Mouse (Mus musculus): ENCODE data around the gene Trappc2l.
A peak's percentile ranks its signal among the peaks of the same experiment; 100 is the strongest.
"Not testable (repeated sequence)": the region's sequence is repeated elsewhere in the genome, so short reads cannot be mapped to it uniquely, and the experiment has no call there.

Gene Trappc2l

DNA sequence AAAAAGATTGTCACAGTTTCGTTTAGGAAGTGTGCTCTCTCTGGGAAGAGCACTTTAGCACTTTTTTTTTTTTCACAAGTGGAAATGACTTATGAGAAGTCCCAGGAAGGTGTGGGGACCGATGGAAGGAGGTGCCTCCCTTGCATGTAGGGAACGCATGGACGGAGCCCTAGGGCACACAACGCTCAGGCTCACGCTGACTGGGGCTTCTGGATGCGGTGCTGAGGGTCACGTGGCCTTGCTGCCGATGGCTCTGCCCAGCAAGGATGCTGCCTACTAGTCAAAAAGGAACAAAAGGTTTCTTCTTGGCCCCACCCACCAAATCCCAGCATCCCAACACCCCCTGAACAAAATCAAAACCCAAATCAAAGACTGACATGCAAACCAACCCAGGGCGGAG lies 17.9 kb downstream of the Trappc2l start:
- no peak for DNase-seq

DNA sequence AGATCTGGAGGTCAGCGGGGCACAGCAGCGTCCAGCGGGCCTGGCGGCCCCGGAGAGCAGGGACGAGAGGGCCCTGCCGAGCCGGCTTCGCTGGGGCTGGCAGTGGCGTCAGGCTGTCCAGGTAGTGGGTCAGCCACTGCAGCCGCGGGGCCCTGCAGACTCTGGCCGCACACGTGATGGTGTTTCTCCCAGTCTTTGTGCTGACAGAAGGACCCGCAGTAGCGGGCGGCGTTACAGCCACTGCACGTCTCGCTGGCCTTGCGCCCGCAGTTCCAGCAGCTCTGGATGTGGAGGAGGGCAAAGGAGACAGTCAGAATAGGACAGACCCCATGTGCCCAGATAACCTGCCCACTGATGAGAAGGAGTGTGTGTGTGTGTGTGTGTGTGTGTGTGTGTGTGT lies 19.3 kb downstream of the Trappc2l start:
- no peak for DNase-seq

DNA sequence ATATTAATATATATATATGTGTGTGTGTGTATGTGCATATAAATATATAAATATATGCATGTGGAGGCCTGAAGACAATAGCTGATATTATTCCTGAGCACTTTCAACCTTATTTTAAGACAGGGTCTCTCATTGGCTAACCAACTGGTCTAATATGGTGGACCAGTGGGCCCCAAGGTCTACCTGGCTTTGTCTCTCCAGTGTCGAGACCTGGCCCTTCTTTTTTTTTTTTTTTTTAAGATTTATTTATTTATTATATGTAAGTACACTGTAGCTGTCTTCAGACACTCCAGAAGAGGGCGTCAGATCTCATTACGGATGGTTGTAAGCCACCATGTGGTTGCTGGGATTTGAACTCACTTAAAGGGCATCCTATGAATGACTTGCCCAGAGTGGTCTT lies 20.7 kb downstream of the Trappc2l start:
- not testable (repeated sequence) for DNase-seq

DNA sequence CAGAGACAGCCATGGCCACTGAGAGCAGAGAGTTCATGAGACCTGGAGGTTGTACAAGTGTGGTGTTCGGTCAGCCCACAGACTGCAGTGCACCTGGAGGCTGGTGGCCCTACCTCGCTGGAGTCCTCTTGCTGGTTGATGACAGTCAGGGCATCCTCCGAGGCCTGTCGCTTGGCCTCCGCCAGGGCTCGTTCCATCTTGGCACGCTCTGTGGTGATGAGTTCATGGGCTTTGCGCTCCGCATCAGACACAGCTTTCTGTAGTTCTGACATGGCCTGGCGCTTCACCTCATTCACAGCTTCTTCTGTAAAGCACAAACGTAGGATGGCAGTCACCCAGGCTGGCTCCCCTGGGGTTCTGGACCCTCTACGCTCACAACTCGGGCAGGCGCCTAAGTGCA lies 21.8 kb downstream of the Trappc2l start:
- DNase-seq, result peak; percentile 61

DNA sequence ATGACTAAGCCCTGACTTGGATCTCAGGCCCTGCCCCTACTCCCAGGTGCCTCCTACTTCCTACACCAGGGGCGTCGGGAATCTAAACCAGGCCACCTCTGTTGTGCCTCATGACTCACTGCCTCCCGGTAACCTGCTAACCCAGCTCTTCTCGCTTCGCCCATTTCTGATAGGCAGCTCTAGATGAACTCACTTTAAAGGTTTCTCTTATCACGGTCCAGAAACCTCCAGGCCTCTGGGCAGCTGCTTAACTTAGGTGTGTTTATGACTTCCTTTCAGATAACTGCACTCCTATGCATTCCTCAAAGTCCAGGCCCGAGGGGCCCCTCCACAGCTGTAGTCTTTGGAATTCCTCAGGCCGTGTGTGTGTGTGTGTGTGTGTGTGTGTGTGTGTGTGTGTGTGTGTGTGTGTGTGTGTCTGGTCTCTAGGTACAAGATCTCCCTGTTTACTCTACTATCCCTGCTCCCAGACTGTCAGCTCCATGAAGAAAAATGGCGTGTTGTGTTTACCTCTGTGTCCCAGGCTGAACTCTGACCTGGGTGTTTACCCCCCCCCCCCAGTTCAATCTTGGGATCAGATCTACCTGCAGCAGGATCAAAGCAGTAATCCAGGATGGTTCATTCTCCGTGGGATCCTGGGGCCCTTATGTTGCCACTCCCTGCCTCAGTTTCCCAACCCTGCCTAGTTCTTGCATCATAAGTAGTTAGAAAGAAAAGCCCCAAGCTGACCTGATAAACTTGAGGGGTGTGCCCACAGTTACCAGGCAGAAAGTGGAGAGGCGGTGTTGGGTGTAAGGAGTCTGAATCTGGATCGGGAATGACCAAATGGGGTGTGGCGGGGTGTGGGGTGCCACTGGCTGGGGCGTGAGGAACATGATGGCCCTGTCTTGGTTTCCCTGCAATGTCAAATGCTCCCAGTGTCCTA lies 24.7 kb downstream of the Trappc2l start:
- no peak for DNase-seq

DNA sequence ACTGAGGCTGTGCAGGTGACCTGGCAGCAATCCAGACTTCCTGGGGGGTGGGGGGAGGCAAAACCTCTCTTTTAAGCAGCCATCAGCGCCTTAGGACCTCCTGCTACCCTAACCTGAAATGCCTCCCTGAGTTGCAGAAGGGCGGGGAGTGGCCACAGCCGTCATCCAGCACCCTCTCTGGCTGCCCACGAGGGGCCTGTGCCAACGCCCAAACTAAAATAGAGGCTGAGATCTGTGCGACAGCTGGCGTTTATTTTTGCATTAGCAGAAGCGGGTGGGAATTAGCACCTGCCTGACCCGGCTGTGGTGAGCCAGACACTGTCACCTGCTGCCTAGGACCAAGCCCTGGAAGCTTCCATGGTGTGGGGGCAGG lies 25.3 kb downstream of the Trappc2l start:
- DNase-seq, result no peak

DNA sequence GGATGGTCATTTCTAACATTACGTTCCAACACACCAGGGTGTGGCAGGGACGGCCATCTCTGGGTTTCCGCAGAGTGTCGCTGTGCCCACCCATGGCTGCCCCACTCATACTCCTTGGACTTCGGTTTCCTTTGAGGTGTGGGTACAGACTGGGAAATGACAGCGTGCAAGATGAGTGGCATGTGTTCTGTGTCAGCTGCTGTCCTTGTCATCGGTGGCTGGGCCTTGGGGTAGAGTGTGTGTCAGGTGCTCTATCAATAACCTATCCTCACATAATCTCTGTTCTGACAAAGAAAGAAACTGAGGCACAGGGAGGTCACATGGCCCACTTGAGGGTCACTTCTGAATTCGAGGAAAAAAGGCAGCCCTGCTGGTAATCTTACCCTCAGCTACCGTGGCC lies 25.8 kb downstream of the Trappc2l start:
- DNase-seq, result no peak

DNA sequence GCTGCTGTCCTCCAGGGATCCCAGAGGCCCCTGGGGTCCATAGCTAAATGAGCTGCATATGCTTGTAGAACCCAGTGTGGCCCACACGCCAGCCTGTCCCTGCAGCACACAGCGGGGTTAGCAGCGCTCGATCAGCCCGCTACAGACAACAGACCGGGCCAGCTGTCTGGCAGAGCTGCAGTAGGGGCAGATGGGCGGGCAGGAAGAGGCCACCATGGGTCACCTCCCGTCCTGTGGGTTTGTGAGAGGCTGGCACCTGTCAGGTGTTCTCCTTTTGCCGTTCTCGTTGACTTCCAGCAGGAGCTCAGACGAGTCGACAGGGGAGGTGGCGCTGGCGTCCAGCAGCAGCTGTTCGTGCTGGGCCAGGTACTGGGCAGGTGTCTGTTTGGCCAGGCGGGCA lies 27.2 kb downstream of the Trappc2l start:
- peak; percentile 71 for DNase-seq

DNA sequence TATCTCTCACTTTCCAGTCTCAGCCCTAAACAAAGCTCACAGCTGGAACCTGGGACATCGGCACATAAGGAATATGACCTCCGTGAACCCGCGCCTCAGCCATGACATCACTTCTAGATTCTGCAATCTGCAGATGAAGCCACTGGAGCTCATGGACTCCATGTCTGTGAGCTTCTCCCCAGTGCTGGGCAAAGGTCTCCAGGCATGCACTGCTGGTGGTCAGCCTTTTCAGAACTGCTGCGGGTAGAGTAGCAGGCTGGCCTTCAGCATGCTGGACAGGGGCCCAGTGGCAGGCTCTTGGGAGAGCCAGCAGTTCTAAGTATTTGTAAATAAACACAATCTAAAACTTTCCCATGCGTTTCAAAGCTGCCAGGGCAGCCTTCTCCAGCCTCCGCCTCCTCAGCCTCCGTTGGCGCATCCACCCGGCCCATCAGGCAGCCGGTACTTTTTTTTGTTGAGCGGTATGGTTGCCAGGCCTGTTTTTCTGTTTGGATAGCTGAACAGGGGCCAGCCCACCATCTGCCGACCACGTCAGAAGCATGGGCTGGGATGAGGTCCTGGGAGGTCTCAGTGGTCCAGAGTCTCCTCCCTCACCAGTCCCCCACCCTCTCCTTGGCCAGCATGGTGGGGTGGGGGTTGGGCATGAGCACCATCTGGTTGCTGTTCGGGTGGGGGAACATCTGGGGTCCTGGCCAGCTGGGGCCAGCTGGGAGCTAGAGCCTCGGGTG lies 28.2 kb downstream of the Trappc2l start:
- DNase-seq, result peak; percentile 78

DNA sequence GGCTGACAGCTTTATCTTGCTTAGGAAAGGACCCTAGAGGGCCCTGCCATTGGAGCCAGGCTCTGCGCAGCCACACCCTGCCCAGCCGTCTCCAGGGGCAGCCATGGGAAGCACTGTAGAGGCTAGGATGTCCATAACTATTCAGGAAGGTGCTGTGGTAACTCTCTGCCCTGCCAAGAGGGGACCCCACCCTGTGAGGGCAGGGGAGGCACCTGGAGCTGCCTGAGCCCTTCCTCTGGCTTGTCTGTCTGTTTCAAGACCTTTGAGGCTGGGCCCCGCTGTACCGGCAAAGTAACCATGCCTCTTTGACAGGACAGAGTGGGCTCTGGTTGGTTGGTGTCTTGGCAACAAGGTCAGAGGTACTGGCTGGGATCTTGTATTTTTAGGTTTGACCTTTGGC lies 29.4 kb downstream of the Trappc2l start:
- DNase-seq, result no peak

DNA sequence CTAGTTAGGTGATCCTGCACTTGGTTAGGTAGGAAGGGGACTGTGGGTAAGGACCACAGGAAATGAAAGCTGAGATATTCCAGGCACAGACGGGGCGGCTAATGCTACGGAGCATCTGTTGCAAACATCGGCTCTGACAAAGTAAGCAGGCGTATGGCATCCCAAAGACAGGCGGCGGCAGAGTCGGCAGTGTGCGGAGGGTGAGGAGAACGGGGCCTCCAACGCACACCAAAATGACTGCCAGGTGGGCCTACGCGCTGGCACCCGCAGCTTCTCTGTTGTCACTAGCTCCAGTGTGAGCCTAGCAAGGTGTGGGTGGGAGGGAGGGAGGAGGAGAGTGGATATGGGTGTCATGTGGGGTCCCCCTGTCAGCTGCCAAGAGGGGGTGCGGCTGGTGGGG lies 30.0 kb downstream of the Trappc2l start:
- DNase-seq, result no peak

DNA sequence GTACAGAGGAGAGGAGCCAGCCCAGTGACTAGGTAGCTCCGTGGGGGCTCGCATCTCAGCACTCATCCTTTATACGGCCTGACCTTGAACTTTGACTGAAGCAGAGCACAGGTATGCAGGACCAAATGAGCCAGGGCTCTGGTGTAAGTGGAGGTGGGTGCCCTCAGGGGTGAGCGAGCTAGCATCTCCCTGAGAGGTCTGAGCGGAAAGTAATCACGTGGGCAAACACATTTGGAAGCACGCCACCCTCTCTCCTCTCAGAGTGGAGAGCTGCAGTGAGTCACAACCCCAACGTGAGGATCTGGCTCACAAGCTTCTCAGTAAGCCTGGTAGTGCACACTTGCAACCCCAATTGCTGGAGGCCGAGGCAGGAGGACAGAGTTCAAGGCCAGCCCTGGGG lies 30.6 kb downstream of the Trappc2l start:
- no peak for DNase-seq

DNA sequence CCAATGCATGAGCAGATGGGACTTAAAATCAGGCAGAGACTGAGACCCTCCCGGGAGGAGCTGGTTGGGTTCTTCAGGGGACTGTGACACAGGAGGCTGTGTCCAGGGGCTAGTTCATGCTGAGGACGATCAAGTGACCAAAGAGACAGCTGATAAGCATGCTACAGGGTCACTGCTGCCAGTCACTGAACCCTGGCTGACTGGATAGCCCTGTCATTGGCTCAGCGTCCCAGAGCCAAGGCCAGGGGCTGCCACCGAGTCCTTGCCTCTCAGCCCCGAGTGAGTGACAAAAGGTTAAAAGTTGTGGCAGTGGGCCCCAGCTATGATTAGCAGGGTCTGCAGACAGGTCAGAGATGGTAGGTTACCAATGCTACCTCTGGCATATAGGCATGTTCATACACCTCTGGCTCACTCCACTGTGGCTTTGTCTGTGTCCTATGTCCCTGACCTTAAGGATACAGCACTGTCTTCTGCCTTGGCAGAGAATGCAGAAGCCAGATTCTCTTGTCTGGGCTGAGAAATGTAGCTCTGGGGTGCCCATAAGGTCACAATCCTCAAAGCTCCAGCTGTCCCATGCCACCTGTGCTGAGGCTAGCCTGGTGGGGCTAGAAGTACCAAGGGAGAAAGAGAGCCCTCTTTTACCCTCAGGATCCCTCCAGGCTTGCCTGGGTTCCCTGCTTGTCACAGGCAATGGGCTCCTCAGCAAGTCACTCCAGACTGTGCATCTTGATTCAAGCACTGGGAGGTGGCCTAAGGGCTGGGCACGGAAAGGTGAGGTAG lies 32.9 kb downstream of the Trappc2l start:
- DNase-seq, result no peak

DNA sequence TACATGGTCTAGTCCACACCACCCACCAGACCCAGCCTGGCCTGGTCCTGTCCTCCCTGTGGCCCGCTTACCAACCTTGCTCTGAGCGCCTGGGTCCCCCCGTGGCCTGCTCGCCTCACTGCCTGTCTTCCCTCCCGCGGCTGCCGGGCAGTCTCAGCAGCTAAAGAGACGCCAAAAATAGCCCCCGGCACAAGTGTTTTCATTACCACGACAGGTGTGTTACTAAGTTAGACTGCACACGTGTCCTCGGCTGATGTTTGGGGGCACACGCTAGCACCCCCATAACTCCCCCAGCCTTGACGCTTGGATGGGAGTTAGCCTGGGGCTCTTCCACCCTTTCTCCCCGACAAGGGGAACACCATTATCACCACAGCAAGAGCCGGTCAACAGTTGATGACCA lies 34.9 kb downstream of the Trappc2l start:
- DNase-seq, result no peak

DNA sequence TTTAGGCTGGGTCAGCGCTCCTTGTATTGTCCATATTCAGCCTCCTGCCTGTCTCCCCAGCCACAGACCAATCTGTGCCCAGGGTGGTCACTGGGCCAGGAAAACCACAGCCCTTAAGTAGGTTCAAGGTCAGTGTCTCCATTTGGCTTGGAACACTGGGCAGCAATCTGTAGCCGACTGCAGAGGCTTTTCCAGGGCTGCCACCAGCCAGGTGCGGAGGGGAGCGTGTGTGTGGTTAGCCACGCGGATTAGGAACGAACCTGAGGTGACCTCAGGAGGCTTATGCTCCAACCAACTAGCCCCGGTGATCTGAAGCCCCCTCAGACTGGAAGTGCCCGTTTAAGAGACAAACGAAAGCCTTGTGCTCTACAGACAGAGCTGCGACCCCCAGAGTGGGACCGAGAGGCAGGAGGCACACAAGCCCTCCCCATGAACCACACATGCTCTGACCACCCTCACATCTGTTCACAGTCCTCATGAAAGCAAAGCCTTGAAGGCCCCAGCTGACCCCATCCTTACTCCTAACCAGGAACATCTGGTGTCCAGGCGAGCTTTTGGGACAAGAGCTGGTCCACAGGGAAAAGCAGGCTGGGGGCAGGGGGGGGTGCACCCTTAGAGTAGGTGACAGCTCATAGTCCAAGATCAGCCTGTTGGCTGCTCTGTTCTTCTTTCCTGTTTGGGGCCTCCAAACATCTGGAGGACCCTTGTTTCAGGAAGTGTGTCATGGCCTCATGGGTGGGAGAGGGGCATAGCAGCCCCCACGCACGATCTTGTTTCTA lies 36.9 kb downstream of the Trappc2l start:
- DNase-seq, result no peak

DNA sequence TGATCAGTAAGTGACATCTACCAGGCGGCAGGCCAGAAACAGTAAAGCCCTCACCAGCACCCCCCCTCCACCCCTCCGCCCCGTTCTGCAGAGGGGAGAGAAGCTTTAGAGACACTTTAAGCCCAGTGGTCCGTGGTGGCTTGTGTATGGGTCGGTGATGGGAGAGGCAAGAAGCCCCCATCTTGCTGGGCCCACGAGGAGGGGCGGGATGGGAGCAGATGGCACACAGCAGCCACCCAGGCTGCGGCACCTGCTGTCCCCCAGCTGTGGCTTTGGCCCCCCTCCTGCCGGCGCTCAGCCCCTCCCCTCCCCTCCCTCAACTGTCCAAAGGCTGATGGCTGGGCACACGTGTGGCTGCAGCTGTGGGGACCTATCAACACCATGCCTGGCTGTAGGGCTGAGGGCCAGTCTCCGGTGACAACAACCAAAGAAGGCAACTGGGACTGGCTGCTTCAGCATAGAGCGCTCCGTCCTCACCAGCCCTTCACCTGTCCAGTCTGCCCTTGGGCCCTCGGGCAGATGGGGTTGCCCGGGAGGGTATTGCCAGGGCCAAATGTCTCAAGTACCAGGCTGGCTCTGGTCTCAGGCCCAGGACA lies 40.0 kb downstream of the Trappc2l start:
- no peak for DNase-seq

DNA sequence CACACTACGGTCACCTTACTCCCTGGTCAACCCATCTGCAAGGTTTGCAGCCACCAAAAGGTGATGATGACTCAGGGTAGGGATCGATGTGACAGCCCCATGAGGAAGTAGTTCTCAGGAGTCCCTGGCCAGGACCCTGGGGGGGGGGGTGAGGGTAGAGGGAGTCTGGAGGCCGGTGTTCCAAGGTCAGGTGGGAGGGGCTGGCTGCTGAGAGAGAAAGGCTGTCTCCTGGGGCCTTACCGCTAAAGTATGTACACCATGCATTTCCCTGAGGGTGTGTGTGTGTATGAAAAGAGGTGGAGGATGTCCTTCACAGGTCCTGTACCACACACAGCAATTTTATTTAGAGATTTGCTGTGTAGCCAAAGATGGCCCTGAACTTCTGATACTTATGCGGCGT lies 41.2 kb downstream of the Trappc2l start:
- DNase-seq, result no peak

DNA sequence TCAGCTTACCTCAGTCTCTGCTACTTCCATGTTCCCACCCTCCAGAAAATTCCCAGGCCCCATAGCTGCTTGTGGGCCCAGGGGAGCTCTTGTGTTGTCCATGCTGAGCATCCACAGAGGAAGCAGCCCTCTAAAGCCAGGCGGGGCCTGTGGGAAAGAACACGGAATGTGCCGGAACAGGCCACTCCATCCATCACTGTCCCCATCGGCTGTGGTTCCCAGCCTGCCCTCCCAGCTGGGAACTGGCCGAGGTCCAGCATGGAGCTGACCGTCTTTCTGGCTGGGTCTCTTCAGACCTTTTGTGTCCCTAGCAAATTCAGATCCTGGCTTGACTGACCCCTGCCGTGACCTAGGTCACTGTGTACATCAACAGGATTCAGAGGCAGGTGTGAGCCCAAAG lies 43.3 kb downstream of the Trappc2l start:
- DNase-seq, result no peak

DNA sequence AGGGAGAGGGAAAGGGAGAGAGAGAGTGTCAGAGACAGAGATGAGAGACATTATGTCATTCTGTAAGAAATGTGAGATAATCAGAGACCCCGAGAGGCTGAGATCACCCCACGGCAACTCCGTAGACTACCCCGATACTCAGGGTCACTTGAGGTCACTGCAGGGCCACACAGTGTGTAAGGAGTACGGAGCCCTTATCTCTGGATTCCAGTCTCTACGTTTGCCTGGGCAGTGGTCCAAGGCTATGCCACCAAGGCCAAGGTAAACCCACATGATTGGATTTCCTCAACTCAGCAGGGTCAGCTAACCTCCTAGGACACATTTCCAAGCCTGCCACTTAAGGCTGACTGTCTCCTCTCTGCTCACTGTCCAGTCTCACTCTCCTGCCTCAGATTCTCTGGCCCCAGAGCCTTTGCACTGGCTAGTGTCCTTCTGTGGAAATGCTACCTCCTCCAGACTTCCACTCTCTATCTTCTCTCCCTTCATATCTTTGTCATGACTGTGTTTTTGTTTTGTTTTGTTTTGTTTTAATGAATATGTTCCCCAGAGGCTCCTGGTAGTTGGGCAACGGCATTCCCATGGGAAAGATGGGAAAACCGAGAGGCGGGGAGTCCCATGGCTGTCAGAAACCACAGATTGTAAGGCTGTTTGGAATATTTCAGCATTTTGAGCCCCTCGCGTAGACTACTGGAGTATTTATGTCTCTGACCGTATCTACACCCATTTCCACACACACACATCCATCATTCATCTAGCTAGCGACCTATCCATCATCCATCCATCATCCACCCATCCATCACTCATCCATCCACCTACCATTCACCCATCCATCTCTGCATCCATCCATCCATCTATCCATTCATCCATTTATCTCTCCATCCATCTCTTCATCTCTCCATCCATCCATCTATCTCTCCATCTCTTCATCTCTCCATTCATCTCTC lies 44.9 kb downstream of the Trappc2l start:
- DNase-seq, result no peak

DNA sequence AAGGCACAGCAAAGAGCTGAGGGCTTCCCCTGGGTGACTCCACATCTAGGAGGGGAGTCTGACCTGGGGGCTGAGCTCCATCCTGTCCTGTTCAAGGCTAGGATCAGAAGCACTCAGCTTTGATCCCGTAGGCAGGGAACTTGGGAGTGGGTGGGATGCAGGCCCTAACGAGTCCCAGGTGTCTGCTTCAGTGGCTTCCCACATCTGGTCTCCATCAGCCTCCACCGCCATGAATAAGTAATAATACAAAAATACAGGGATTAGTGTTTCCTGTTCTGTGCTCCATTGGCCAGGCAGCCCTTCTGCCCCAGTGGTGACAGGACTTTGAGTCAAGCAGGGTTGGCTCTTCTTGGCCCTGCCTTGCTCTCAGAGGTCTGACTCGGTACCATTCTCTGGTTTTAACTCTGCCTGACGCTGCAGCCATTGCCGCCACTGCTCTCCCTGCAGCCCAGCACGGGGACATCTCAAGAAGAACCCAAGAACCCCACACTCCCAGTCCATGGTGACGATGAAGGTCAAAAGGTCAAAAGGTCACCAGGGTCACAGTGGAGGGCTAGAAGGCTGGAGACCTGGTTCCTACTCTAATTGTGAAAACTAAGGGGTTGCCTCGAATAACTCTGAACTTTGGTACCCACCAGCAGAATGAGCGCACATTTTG lies 46.8 kb downstream of the Trappc2l start:
- DNase-seq, result no peak

DNA sequence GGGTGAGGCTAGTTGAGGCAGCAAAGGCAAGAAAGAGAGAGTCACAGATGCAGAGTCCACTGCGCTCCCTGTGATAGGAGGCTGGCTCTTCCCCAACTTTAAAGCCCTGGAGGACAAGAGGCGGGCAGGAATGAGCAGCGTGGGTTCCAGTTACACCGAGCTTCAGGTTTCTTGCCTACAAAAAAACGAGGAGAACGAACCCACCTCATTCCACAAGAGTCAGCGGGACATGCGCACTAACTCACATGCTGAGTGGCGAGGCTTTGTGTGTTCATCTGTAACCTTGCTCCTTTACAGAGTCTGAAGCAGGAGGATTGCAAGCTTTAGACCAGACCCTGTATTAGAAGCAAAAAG lies 47.3 kb downstream of the Trappc2l start:
- DNase-seq, result no peak
